Mouse (Mus musculus) liver, embryonic 14.5 days (tissue): ENCODE data around the gene Bbs5. TPM values are rescaled to one million over a fixed set of nuclear protein-coding genes. Genes with fewer than 3 reads are reported as not detected.
A peak's percentile ranks its signal among the peaks of the same experiment; 100 is the strongest.

Experiments used
- ATAC-seq: fragments of 200-750 bp; cut with Nextera tagmentation; 2 replicates; pipeline ENCODE4 v1.8.0; 2017; ENCODE audit warnings: moderate number of reproducible peaks, mild to moderate bottlenecking, moderate library complexity; ENCODE audit not compliant: insufficient read depth
- DNase-seq, 3 experiments: peaks; one replicate each; pipeline ENCODE4 v3.0.0-alpha.2; 2012 to 2013; ENCODE audit warnings: low read depth in 3 of 3, low spot score in 3 of 3
- H3K27ac ChIP-seq: fragments of 300-500 bp; sonication (generic); 2 replicates; pipeline ENCODE4 v1.5.1; 2014; ENCODE audit warnings: moderate library complexity, mild to moderate bottlenecking, control low read depth, inconsistent platforms
- H3K27me3 ChIP-seq: fragments of 300-500 bp; sonication (generic); 2 replicates; pipeline ENCODE4 v1.6.1; 2014; ENCODE audit warnings: mild to moderate bottlenecking, low read length, moderate library complexity; ENCODE audit not compliant: control insufficient read depth, insufficient read depth
- H3K36me3 ChIP-seq: fragments of 300-500 bp; sonication (generic); replicated peaks from 2 replicates; pipeline ENCODE4 v1.6.1; 2014; ENCODE audit warnings: low read depth; ENCODE audit not compliant: control insufficient read depth, insufficient read depth
- H3K4me1 ChIP-seq, 2 experiments: fragments of 200-500 bp in 1 of 2; fragments of 300-500 bp in 1 of 2; sonication (generic) in 1 of 2; replicated peaks; 2 replicates each; pipeline ENCODE4 v1.6.1; 2012 to 2014; ENCODE audit warnings: antibody characterized with exemption in 1 of 2, inconsistent platforms in 1 of 2, low read length in 1 of 2; ENCODE audit not compliant: control insufficient read depth in 2 of 2, insufficient read depth in 2 of 2
- H3K4me2 ChIP-seq: fragments of 300-500 bp; sonication (generic); 2 replicates; pipeline ENCODE4 v1.6.1; 2014; ENCODE audit warnings: low read depth, mild to moderate bottlenecking, control low read depth, moderate library complexity
- H3K4me3 ChIP-seq, 2 experiments: fragments of 200-500 bp in 1 of 2; fragments of 300-500 bp in 1 of 2; sonication (generic) in 1 of 2; 2 replicates each; pipeline ENCODE4 v1.5.1; 2012 to 2014; ENCODE audit warnings: low read depth in 2 of 2, low read length in 2 of 2, mild to moderate bottlenecking in 2 of 2, control low read depth in 1 of 2, inconsistent platforms in 1 of 2, moderate library complexity in 1 of 2; ENCODE audit not compliant: insufficient read depth in 1 of 2
- H3K9ac ChIP-seq: fragments of 300-500 bp; sonication (generic); replicated peaks from 2 replicates; pipeline ENCODE4 v1.6.1; 2014; ENCODE audit warnings: mild to moderate bottlenecking, control low read depth, moderate library complexity
- H3K9me3 ChIP-seq: fragments of 300-500 bp; sonication (generic); 2 replicates; pipeline ENCODE4 v1.6.1; 2016; ENCODE audit warnings: low read length, mixed read lengths; ENCODE audit not compliant: control insufficient read depth
- CTCF ChIP-seq: IDR thresholded peaks from 2 replicates; pipeline ENCODE4 v1.5.1; 2016; ENCODE audit warnings: antibody characterized with exemption, low read depth, control low read depth
- EP300 ChIP-seq: IDR thresholded peaks from 2 replicates; pipeline ENCODE4 v1.6.1; 2016; ENCODE audit warnings: antibody characterized with exemption, low read depth
- WGBS: fragments of 180-500 bp; shearing (Covaris S2); extraction: QIAGEN DNeasy Blood & Tissue Kit; methylation state at CpG from one replicate; pipeline ENCODE4 v1.1.7; 2014; ENCODE audit not compliant: insufficient replicate concordance; 5-methylcytosine and 5-hydroxymethylcytosine counted together
- polyA plus RNA-seq, 2 experiments: library from polyadenylated mRNA; depleted of rRNA in 1 of 2; stranded (reverse) in 1 of 2; unstranded in 1 of 2; fragments of >200 nt; fragmentation: Nextera tagmentation in 1 of 2; extraction: Ambion mirVana in 1 of 2; gene quantifications; 2 replicates each; pipeline versions ENCODE4 v1.2.1 to v1.2.3; 2012 to 2014

The Bbs5 gene
- polyA plus RNA-seq, 2 experiments = 1.8 to 3.4 TPM

DNA sequence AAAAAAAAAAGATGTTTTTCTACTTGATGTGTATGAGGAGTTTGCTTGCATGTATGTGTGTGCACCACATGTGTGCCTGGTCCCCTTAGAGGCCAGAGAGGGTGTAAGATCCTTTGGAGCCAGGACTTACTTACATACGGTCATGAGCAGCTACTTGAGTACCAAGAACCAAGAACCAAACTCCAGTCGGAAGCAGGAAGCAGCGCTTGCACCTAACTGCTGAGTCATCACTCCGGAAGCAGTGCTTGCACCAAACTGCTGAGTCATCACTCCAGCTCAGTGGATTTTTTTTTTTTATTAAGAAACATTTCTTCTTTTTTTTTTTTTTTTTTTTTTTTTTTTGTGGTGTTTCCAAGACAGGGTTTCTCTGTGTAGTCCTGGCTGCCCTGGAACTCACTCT lies 33.7 kb upstream of the Bbs5 start:
- ATAC-seq (no peak), DNase-seq (peak; percentile 45 to 52 (median 47))
- Histone ChIP-seq H3K4me3 (no peak overlapping the region), H3K36me3 (no peaks in the 10 kb centered on the region), H3K4me2 (no peak overlapping the region), H3K27me3 (no peaks in the 10 kb centered on the region), H3K9me3 (no peaks in the 10 kb centered on the region), H3K9ac (no peak overlapping the region), H3K27ac (no peak overlapping the region), H3K4me1 (peaks cover 0 to 3% of the 10 kb centered on the region in 2 experiments; a peak in 2 of 4 replicates)
- TF ChIP-seq EP300 (no peak), CTCF (no peak)
- 27% methylated on average over 4 of the region's 4 CpGs for WGBS

DNA sequence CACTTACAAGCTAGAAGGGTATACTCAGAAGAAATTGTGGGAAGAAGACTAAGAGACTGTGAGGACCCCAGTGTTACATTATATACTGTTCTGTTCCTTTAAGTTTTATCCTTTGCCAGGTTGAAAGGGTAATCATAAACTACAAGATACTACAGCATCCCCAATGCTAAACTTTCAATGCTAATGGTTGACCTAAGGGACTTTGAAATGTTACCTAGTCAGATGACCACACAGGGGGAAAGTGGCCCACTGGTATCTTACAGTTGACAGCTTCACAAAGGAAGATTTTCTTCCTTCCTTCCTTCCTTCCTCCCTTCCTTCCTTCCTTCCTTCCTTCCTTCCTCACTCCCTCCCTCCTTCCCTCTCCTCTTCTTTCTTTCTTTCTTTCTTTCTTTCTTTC lies 28.6 kb upstream of the Bbs5 start:
- H3K36me3 ChIP-seq = no peaks in the 10 kb centered on the region
- no peaks in the 10 kb centered on the region for H3K4me1 ChIP-seq
- H3K9ac ChIP-seq = no peak overlapping the region

DNA sequence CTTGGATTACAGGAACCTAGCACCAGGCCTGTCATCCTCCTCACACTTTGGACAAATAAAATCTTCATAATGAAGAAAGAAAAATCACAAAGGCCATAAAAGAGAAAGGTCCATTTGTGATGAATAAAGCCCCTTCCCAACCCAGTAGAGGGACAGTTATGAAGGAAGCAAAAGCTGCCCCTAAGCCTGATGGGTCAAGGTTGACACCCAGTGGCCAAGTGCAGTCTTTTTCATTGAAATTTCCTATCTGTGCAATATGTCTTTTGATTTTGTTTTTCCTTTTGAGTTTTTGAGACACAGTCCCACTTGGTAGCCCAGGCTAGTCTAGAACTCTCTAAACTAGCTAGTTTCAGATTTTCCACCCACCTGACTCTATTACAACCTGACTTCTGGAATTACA lies 27.7 kb upstream of the Bbs5 start:
- no peak for ATAC-seq
- Histone ChIP-seq H3K9me3 (no peaks in the 10 kb centered on the region), H3K27me3 (no peaks in the 10 kb centered on the region)

More for the DNA sequence above, 28.6 kb upstream of the Bbs5 start:
- Histone ChIP-seq H3K27me3 (no peaks in the 10 kb centered on the region), H3K27ac (no peak overlapping the region), H3K9me3 (no peaks in the 10 kb centered on the region), H3K4me3 (no peak overlapping the region), H3K4me2 (no peak overlapping the region)
- TF ChIP-seq CTCF (no peak), EP300 (no peak)
- ATAC-seq (no peak), DNase-seq (no peak)

DNA sequence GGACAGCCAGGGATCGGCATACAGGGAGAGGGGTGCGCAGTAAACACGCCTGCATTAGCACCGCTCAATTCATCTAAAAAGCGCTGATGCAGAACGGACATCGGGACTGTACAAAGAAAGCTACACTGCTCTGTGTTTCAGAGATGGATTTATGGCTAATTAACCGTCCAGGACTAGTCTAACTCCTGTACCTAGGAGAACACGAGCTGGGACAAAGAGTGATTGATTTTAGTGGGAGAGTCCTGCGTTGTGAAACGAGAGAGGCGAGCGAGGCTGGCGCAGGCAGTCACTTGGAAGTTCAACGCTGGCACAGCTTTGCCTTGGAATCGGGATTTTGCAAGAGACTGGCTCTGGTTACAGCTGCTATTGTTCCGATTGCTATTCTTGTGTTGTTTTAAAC lies 17.8 kb upstream of the Bbs5 start:
- no peak overlapping the region for H3K4me2 ChIP-seq
- no peak for ATAC-seq
- no peaks in the 10 kb centered on the region for H3K36me3 ChIP-seq
- H3K4me1 ChIP-seq = no peaks in the 10 kb centered on the region
- no peaks in the 10 kb centered on the region for H3K27me3 ChIP-seq
- WGBS = 66% methylated on average over 17 of the region's 17 CpGs
- H3K27ac ChIP-seq = no peak overlapping the region
- H3K4me3 ChIP-seq = no peak overlapping the region
- H3K9ac ChIP-seq = no peak overlapping the region
- no peak for DNase-seq
- no peak for TF ChIP-seq EP300
- TF ChIP-seq CTCF = no peak
- H3K9me3 ChIP-seq = no peaks in the 10 kb centered on the region; the same call in 1 of the 2 replicates

More for the DNA sequence above, 27.7 kb upstream of the Bbs5 start:
- Histone ChIP-seq H3K36me3 (no peaks in the 10 kb centered on the region), H3K4me1 (no peaks in the 10 kb centered on the region), H3K4me3 (no peak overlapping the region), H3K4me2 (no peak overlapping the region), H3K27ac (no peak overlapping the region), H3K9ac (no peak overlapping the region)
- TF ChIP-seq EP300 (no peak), CTCF (peak; percentile 14; the same call in 1 of the 2 replicates)
- DNase-seq = no peak

DNA sequence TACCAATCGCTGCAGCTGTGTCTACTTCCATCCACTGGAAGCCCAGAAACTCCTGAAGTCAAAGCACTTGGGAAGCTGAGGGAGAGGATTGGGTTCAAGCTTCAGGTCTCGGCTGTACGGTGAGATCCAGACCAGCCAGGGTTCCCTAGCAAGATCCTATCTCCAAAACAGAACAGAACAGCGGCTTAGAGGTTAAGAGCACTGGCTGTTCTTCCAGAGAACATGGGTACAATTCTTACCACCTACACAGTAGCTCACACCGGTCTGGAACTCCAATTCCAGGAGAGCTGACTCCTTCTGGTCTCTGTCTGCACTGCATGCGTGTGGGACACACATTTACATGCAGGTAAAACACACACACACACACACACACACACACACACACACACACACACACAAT lies 17.1 kb upstream of the Bbs5 start:
- TF ChIP-seq EP300 (no peak), CTCF (no peak)
- Histone ChIP-seq H3K9ac (no peak overlapping the region), H3K9me3 (no peaks in the 10 kb centered on the region; the same call in 1 of the 2 replicates), H3K27me3 (no peaks in the 10 kb centered on the region), H3K36me3 (no peaks in the 10 kb centered on the region), H3K27ac (no peak overlapping the region), H3K4me1 (no peaks in the 10 kb centered on the region), H3K4me3 (no peak overlapping the region), H3K4me2 (no peak overlapping the region)
- no peak for ATAC-seq
- WGBS = 72% methylated on average over 6 of the region's 6 CpGs
- no peak for DNase-seq

DNA sequence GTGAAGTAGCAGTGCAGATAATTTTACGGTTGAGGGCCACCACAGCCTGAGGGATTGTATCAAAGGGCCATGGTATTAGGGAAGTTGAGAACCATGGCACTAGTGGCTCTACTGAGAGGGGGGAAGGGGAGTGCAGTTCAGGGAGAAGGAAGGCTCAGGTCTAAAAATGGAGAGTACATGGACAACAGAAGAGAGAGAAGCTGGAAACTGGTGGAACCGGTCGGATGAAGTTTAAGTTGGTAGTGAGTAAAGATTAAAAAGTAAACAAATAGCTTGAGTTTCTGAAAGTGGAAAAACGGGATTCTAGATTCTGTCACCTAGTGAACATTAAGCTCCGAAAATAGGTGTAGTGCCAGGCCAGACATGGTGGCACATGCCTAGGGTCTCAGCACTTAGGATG lies 16.2 kb upstream of the Bbs5 start:
- Histone ChIP-seq H3K36me3 (no peaks in the 10 kb centered on the region), H3K4me1 (0 out of 4 replicates have a peak, but pooled peaks cover 0 to 2% of the 10 kb centered on the region in 2 experiments), H3K27ac (no peak overlapping the region), H3K9me3 (no peaks in the 10 kb centered on the region; the same call in 1 of the 2 replicates), H3K4me2 (no peak overlapping the region), H3K27me3 (no peaks in the 10 kb centered on the region), H3K9ac (no peak overlapping the region), H3K4me3 (no peak overlapping the region)
- ATAC-seq (no peak), DNase-seq (no peak)
- no peak for TF ChIP-seq EP300
- no peak for TF ChIP-seq CTCF
- 66% methylated on average over 5 of the region's 5 CpGs for WGBS
